Mouse (Mus musculus) testis, postnatal 14 days (tissue): ENCODE results near the gene Espl1.
"Not testable (repeated sequence)": the region's sequence is repeated elsewhere in the genome, so short reads cannot be mapped to it uniquely, and the experiment has no call there.

Experiments
- DNase-seq: peaks from one replicate; pipeline ENCODE4 v3.0.0; 2021; ENCODE audit warnings: low spot score

Gene Espl1

DNA sequence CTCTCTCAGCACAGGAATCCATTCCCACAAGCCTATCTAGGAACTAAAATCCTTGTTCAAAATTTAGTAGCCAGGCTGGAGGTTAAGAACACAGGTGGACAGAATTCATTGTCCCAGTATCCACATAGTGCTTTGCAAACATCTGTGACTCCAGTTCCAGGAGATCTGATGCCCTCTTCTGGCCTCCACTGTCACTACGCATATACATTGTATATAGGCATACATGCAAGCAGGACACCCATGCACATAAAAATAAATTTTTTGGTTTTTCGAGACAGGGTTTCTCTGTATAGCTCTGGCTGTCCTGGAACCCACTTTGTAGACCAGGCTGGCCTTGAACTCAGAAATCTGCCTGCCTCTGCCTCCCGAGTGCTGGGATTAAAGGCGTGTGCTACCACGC lies 39.9 kb downstream of the Espl1 start:
- DNase-seq = not testable (repeated sequence)

DNA sequence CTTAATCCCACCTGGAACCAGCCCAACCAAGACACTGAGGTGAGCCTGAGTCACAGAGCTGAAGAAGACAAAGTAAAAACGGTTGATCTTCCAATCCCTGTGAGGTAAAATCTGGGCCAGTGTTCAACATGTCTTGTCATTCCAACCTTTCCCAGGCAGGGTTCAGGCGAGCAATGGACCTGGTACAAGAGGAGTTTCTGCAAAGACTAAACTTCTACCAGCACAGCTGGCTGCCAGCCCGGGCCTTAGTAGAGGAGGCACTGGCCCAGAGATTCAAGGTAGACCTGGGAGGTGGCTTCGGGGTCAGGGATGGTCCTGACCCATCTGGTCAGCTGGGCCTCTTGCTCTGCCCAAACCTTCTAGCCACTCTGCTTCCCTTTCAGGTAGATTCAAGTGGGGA lies 40.9 kb downstream of the Espl1 start:
- DNase-seq = no peak

DNA sequence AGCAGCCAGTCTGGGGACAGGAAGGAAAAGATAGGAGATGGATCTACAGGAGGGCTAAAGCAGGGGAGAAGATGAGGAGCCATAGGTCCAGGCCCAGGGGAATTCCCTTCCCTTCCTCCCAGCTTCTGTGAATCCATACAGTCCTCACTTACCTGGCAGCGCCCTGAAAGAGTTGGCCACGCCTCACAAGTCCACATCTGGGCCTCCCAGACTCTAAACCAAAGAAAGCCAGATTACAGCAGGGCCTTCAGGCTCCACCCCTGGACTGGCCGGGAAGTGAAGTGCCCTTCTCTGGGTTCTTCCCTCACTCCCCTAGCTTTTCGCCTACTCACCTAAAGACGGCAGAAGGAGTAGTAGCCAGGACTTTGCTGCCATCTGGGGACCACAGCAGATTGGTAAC lies 43.5 kb downstream of the Espl1 start:
- no peak for DNase-seq

DNA sequence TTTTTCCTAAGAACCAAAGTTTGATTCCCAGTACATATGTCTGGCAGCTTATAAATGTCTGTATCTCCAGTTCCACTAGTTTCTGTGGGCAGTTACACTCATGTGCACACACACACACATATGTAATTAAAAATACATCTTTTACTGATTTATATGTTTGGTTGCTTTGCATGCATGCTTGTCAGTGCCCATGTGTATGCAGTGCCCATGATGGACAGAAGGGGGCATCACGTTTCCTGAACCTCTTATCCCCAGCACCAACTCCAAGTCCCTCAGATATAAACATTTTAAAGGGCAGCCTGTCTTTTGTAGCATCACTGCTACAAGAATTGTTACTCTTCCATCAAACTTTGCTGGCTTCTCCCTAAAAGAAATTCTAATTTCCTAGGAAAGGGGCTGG lies 45.5 kb downstream of the Espl1 start:
- DNase-seq = no peak

DNA sequence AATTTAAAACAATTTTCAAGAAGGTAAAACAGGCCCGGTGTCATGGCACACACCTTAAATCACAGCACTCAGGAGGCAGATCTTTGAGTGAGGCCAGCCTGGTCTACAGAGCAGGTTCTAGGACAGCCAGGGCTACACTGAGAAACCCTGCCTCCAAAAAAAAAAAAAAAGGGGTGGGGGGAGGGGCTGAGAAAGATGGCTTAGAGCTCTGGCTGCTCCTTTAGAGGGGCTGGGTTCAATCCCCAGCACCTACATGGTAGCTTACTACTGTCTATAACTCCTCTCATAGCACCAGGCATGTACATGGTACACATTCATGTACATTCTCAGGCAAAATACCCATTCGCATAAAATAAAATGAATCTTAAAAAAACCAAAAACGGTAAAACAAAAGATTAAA lies 48.4 kb downstream of the Espl1 start:
- no peak for DNase-seq

DNA sequence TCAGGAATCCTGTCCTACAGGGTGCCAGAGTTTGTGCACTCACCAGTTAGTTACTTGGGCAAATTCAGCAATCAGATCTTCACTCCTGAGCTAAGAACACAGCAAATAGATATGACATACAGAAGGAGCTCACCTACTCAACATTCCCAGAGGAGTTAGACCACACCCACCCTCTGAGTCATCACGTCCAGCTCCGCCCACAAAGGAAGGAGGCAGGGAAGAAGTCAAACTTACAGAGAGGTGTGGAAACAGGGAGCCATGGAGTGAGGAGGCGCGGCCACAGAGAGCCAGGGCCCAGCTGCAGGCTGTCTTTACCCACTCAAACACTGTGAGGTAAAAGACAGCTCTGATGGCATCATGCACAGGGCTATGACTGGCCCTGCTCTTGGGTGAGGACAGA lies 50.4 kb downstream of the Espl1 start:
- no peak for DNase-seq

DNA sequence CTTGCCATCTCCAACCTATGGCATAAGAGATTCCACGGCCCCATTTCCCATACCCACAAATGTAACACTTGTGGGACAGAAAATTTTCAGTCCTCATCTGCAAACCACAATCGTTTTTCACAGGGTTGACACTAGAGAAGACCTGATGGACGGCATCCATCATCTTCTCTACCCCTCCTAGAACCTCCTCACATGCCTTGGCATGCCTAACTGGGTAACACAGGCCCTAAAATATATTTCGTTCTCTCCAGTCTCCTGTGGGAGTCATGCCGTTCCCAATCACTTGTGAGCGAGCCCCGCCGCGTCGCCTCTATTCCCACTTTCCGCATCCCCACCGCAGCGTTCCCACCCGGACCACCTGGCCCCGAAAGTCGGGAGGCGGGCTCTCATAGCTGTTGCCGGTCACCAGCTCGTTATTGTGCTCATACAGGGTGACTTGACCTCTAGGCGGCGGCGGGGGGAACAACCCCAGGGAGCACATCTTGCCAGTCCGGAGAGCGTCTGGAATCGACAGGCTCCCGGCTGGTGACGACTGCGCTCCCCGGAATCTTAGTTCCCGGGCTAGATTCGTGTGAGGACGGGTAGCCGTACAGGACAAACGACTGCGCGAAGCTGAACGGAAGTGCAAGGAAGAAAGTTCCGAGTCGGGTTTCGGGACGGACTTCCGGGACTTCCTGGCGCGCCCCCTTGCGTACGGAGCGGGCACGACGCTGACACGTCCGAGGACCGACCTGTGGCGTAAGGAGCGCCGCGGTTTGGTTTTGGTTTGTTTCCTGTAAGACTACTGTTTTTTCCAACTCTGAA lies 54.3 kb downstream of the Espl1 start, which contains the start of gene Aaas:
TSS of gene Aaas (minus strand) at position 634 of the 804 bp plus-strand sequence.
- DNase-seq = peak; percentile 95

DNA sequence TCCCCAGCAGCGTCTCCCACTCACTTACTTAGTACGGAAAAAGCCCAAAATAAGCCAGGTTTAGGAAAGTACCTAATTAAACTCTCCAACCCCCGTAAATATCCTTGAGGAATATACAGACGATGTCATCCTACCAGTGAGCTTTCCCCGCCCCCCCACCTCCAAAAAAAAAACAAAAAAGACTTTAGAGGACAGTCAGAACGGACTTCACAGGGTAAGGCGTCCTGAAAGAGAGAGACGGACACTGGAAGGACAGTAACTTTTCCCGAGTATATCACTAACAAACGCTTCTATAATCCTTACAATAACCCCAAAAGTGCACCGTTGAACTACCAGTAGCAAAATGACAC lies 54.9 kb downstream of the Espl1 start:
- DNase-seq = no peak

DNA sequence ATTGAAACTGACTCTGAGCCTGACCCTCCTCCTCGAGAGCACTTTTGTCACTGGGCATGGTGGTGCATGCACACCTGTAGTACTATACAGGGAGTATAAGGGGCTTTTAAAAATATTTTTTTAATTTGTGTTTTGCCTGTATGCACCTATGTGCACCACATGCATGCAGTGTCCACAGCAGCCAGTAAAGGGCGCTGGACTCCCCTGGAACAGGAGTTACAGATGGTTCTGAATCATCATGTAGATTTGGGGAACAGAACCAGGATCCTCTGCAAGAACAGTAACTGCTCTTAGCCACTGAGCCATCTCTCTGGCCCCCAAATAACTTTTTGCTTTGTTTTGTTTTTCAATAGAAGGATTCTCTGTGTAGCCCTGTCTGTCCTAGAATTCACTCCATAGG lies 56.1 kb downstream of the Espl1 start:
- DNase-seq = no peak

DNA sequence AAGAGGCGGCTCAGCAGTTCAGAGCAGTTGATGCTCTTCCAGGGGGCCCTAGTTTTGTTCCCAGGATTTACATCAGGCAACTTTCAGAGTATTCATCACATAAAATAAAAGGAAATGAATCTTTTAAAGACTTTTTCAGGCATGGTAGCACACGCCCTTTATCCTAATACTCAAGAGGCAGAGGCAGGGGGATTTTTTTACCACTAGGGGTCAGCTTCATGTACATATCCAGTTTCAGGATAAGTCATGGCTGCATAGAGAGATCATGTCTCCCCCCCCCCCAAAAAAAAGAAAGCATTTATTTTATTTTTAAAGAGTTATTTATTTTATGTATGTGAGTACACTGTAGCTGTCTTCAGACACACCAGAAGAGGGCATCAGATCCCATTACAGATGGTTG lies 57.9 kb downstream of the Espl1 start:
- no peak for DNase-seq

DNA sequence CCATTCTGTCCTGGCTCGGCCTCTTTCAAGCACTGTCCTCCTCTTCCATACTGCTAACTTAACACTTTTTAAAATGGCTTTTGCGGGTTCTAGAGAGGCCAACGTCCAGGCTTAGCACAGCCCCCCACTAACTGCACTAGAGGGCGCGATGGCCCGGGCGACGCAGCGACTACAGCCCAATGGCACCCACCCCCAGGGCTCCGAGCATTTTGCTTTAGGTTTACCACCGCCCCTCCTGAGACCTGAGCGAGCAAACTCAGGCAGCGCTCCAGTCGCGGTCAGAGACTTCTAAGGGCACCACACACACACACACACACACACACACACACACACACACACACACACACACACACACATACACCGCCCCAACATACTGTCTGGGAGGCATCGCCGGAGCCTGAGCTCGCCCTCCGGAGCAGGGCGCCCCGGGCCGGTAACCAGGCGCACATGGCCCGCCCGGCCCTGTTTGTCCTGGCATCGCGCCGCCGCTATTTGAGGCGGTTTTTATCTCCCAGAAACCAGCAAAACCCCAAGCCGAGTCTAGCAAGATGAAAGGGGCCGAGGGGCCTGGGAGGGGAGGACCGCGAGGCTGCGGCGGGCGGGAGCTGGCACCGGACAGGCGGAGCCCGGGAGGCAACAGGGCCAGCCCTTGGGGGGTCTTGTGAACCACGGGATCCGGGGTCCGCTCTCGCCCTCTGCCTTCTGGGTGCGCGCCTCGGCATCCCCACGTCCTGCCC lies 59.2 kb downstream of the Espl1 start:
- peak; percentile 42 for DNase-seq

DNA sequence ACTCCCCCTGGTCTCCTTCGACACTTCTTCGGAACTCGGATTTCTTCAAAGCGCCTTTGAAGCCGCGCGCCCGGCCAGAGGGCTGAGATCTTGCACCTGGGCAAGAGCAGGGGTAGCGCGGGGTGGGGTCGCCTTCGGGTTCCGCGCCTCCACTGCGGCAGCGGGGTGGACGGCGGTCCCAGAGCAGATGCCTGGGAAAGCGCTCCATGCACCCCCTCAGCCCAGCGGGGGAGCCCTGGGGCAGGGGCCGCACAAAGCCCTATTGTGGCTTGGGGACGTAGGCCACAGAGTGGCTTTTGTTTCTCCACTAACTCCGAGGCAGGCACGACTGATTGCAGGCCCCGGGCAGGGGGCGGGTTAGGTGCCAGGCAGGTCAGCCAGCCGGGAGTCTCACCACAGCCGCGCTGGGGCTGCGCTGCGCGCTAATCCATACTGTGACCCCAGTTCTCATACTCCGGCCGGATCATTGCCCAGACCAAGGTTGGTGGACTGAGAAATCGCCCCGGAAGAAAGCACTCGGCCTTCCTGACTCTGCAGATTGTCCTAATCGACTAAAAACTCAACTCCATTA lies 59.9 kb downstream of the Espl1 start:
- peak; percentile 44 for DNase-seq

DNA sequence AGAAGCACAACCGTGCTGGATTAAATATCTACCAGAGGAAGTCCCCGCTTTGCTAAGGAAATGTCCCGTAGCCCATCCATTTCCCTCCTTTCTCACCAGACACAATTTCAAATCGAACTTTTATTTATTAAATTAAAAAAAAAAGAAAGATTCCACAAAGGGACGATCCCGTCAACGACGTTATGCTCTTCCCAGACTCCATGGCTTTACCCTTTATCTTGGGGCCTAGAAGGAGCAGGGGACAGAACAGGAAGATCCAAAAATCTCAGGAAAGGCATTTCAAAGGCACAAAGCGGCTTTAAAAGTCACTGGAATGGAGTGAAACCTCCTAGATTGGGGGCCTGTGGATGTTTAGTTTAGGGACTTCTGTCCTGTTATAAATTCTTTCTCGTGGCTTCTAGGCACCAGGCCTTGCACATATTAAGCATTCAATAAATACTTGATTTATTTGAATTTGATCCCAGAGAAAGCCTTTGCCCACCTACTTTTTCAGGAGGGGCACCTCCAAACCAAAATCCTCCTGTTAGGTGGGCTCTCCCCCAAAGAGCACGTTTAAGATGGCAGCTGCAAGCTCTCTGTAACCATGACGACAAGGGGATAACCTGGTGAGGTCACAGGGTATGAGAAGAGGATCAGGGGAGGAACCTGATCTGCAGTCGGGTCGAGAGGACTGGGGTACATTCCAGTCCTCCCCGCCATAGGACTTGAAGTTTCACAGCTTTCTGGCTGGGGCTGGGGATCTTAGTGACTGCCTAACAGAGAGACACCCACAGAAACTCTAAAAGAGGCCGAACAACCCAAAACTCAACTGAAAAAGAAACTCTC lies 60.6 kb downstream of the Espl1 start:
- DNase-seq = no peak

DNA sequence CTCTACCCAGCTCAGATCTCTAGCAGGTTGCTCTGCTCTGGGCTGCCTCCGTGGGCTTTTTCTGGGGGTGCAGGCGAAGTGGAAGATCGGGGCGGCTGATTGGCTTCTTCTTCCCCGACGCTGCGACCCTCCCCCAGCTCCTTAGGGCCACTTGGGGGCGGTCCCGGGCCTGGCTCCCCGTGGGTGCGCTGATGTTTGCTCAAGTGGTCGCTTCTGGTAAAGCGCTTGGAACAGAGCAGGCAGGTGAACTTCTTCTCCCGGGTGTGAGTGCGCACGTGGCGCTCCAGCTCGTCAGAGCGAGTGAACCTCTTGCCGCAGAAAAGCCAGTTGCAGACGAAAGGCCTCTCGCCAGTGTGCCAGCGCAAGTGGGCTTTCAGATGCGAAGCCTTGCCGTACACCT lies 62.1 kb downstream of the Espl1 start:
- DNase-seq = peak; percentile 54

DNA sequence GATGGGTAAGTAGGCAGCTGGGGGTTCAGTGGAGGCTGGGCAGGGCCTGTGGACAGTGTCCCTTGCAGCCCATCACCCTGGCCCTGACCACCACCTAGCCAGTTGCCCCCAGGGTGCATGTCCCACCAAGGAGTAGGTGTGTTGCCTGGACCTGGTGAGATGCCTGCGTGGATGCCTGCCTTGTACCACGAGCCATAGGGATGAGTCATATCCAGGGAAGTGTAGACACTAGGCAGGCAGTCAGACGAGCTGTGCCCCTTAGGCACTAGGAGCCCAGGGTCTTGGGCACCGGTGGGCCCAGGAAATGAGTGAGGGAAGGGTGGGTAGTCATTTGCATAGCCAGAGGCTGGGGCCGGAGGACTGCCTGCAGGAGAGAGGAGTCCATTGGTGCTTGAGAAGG lies 62.8 kb downstream of the Espl1 start:
- no peak for DNase-seq

DNA sequence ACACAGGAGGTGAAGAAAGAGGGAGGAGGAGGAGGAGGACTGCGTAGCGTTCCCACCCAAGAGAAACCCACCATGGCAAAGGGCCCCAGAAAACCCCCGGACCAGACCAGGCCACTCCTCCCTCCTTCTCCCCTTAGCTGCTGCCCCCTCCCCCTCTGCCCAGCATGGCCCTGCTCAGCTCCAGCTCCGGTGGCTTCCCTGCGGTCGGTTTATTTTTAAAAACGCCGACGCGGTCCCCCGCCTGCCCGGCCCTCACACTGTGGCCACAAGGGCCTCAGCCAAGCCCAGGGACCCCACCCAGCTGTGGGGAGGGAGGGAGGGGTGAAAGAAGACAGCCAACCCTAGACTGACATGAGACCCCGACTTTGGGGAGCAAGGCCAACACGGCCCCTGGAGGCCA lies 66.6 kb downstream of the Espl1 start:
- DNase-seq = no peak

DNA sequence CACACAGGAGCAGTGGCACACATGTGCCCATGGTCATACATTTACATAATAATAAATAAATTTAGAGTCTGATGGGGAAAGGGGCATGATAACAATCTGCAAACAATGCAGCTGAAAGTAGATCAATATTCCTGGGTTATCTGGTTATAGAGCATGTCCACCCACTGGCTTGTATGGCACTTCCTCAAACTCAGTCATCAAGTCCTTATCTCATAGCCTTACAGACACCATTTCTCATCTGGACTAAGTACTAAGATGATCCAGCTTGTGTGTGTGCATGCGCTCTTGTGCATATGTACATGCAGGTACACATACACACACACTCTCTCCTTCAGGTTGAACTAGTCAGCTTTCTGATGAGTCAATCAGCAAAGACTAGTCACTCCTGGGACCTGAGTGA lies 68.6 kb downstream of the Espl1 start:
- no peak for DNase-seq

DNA sequence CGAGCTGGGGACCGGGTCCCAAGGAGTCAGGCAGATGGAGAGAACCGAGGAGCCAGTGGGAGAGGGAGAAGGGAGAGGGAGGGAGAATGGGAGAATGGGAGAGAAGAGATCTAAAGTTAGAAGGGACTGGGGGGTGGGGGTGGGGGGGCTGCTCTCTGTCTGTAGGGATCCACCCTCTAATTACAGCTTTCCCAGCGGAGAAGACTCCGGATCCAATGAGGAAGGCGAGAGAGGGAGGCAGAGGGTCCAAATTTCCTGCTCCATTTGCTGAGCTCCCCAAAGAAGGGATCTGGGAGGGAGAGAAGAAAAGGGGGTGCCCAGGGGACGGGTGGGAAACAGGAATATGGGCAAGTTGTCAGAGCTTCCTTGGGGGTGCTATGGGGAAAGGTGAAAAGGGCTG lies 70.2 kb downstream of the Espl1 start:
- no peak for DNase-seq

DNA sequence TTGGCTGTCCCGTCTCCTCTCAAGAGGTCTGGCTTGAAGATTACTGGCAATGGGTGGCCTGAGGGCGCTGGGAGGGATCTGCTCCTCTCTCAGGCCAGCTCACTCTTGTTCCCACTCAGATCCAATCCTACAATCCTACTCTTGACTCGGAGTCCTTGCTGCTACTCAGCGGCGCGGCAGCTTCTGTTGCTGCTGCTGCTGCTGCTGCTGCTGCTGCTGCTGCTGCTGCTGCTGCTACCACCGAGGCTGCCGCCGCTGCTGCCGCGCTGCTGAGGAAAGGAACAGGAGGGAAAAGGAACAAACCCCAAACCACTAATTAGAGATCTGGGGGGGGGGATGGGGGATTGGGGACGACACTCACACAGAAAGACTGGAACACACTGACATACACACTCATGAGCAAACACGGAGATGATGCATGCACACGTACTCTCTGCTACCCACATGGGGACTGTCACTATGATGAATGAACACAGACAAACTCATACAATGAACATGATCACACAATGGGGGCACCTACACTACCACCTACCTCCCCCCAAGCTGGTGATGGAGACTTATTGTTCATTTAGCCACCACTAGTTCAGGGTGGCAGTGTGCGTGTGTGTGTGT lies 70.8 kb downstream of the Espl1 start, which contains the start of gene Sp7:
TSS of gene Sp7 (minus strand) at position 450 of the 612 bp plus-strand sequence.
- no peak for DNase-seq

DNA sequence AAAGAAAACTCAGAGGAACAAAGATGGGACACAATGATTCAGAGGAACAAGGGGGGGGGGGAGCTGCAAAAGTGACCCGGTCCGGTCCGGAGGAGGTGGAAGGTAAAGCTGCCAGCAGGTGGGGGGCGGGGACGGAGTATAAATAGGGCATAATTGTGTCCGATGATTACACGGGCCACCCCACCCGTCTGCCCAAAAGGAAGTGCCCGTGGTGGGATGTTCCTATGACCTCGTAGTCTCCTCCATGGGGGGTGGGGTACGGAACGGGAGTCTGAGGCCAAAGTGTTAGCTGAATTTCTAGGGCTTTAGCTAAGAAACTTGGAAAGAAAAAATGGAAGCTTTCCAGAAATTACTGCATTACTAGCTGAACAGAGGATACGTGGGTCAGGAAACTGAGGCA lies 73.9 kb downstream of the Espl1 start:
- peak; percentile 56 for DNase-seq

DNA sequence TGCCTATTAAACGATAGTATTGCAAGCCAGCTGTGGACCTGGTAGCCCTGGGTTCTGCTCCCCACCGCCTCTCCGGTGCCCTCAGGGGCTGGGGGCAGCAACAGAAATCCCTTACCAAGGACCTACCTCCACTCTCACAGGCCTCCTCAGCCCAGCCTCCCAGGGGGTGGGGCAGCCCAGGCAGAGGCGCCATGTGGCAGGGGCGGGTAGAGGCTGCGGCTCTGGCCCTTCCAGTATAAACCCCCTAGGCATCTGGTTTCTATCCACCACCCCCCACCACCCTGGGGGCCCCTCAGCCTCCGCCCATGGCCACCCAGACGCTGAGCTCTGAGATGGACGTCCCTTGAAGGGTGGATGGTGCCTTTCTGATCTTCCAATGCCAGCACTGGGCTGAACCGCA lies 74.7 kb downstream of the Espl1 start:
- peak; percentile 22 for DNase-seq
